Mouse (Mus musculus) frontal cortex, postnatal 36 days (tissue): ENCODE data around the gene Dll4.

Experiments
- DNase-seq, 2 experiments: peaks; one replicate each; pipeline ENCODE4 v3.0.0; 2022; ENCODE audit warnings: low spot score in 2 of 2

Dll4 gene

DNA sequence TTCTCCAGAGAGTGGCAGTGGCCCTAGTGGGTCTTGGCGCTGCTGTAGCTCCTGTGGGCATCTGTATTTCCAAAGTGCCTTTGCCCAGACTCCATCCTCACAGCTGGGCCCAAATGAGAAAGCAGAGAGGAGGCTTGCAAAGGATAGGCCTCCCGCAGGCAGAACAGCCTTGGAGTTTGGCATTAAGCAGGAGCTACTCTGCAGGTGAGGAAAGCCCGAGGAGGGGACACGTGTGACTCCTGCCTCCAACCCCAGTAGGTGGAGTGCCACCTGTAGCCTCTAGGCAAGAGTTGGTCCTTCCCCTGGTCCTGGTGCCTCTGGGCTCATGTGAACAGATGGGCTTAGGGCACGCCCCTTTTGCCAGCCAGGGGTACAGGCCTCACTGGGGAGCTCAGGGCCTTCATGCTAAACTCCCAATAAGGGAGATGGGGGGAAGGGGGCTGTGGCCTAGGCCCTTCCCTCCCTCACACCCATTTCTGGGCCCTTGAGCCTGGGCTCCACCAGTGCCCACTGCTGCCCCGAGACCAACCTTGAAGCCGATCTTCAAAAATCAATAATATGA is 9.5 kb downstream of the Dll4 start:
- DNase-seq: no peak

DNA sequence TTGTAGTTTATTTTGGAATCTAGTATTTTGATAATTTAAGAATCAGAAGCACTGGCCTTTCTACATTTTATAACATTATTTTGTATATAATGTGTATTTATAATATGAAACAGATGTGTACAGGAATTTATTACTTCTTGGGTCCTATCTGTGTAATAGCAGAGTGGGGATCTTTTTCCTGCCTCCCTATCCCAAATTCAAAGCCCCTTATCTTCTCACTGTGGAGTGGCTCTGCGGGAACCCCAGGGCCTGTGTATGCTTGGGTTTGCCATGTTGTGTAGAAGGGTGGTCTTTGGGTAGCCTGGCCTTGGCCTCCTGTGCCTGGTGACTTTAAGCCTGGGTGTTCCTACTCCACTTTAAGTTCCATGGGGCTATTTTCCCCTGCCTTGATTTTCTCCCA is 10.0 kb downstream of the Dll4 start:
- DNase-seq: no peak

DNA sequence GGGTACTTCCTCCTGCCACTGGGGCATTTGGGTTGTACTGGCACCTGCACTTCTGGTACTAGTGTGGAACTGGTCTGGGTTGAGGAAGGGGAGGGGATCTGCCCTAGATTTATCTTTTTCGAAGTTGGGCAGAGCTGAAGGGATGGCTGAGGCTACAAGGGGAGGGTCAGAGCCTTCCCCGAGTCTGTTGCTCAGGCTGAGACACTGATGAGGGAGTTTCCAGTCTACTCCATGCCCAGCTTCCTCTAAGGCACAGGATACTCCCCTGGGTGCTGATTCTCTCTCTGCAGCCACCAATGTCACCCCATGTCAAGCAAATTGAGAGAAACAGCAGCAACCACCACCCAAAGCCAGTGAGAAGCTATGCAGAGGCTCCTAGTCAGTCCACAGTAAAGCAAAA is 10.4 kb downstream of the Dll4 start:
- DNase-seq: no peak

DNA sequence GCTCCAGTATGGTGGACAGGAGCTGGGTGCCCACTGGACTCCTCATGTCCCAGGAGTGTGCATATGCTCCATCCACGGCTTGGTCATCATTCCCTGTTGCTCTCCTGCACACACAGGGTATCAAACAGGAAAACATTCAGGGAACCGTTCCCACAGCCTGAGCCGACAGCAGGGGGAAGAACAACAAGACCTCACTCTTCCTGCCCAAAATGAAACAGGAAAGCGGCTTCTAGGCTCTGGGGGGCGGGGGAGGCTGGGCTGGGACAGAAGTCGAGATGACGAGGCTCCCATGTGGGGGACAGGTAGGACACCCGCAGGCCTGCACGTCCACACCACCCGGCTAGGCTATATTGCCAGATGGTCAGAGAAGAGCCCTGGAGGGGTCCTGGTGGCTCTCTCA is 10.9 kb downstream of the Dll4 start:
- no peak for DNase-seq

DNA sequence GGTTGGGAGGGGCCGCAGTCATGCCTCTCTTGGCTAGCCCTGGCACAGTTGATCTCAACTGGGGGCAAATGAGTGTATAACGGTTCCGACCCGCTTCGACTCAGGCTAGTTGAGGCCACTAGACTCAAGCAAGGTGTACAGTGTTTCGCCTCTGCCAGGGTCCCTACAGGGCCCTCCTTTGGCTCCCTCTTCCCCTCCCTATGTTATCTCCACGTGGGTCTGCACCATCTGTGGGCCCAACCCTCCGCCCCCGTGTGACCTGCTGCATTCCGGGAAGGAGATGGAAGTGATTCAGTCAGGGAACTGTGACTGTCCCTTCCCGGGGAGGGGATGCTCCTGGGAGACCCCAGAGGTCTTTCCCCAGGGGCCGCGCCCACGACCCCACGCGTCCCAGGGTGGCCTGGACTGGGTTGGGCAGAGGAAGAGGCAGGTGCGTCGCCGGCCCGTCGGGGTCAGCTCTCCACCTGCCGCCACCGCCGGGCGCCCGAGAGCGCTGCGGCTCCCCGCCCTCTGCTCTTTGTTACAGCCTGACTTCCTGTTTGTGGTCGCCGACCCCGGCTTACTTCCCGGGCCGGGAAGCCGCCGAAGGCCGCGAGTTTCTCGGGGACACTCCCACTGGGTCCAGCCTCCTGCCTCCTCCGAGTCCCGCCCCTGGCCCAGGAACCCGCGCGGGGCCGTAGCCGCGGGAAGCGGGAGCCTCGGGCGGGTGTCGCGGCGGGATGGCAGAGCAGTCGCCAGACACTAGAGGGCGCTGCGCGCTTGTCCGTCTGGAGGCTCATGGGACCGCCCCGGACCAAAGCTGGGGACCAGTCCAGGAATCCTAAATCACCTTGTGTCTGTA is 12.1 kb downstream of the Dll4 start:
- DNase-seq: peak; percentile 74 to 81

DNA sequence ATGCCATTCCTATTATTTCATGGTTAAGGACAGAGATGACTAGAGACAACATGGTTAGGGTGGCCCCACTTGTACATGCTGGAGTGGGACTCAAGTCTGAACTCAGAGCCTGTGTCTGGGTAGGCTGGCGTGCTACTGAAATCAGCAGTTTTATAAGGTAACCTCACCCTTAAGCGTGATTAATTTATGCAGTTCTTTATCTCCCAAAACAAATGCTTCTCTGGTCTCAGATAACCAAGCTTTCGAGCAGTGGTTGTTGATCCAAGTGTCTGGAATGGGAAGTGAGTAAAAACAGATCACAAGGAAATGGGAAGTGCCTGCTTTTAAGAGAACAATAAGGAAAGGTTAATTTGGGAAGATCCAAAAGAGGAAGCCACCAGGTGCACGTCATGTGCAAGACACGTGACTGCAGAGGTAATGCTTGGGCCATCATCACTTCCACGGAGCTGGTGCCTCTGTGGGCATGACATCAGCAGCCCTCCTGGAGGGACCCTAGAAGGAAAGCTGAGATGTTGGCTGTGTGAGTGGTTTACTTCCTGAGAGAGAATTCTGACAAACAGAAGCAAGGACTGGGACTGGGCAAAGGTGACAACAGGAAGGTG is 19.1 kb downstream of the Dll4 start:
- no peak for DNase-seq

DNA sequence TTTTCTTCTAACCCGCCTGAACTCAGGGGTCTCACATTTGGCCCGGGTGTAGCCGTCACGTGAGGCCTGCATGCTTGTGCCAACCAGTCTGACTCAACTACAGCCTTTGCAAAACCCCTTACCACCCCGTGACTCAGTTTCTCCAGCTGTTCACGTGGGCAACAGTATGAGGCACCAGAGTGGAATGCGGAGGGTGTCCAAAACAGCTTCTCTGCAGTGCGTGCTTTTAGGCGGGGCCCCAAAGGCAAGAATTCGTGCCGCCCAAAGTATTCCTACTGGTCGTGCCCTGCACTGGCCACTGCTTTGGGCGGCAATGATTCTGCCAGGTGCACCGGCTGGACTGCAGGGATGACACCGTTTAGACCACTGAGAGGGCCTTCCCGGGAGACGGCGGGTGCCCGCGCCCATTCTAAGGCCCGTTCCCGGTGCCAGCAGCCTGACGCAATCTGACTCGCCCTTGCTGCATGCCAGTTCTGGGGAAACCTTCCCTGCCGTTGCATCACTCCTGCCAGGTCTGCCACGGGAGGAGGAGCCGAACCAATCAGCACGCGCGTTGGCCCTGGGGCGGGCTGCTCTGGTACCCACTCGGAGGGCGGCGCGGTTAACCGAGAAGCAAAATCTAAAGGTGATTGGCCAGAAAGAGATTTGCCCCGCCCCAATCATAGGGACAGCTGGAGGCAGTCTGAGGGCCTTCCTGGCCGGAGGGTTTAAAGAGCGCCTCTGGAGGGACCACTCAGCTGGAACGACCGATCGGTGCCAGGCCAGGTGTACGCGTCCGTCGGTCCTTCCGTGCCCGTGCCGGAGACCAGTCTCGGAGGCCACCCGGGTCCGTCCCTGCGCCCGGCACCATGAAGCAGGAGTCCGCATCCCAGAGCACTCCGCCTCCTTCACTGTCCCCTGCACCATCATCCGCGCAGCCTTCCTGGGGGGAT is 25.2 kb downstream of the Dll4 start, which contains the start of gene Chac1:
Gene Chac1, plus strand, starts transcription at position 675 of the 932 bp plus-strand sequence.
- peak; percentile 96 for DNase-seq

DNA sequence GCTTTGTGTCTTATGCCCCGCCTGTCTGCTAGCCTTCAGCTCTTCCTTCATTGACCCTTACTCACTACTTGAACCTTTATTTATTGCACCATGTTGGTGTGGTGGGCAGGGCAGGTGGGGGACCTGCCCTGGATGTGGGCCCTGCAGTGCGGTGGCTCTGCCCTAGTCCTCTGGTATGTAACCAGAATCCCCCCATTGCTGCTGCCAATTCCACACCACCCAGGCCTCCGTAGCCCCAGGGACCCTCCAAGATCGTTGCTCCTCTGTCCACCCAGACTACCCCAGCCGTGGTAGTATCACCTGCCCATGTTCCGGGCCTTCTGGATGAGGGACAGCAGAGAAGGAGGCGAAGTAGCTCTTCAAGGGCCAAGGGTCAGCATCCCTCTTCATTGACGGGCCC is 28.1 kb downstream of the Dll4 start:
- no peak for DNase-seq

DNA sequence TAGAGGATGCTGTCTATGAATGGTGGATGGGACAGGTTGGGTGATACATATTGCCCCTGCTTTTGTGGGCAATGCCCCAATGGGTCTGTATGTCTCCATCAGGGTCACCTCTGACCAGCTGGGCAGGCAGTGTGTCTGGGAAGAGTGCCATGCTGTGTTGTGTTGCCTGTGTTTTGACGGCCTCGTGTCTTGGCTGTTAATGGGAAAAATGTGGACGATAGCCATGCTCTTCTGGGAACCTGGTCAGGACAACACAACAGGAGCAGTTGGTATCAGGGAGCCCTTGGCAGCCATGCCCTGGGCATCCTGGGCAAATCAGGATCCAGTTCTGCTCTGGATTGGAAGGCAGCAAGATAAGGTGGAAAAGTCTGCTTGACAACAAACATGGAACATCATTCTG is 29.5 kb downstream of the Dll4 start:
- no peak for DNase-seq

DNA sequence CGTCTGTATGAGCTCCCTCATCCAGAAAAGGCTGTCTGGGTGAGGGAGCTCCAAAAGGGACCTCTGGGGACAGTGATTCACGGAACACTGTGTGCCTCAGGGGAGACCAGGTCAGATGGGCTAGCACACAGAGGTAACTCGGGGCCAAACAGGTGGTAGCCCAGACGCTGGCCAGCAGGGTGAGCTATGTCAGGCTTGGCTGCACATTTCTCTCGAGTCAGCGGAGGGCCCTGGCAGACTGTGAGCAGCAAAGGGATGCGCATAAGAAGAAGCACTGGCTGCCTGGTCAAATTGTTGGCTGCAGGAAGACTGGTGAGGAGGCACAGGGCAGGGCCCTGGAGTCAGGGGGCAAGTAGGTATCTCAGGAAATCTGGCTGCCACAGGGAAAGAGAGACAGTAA is 30.1 kb downstream of the Dll4 start:
- no peak for DNase-seq

DNA sequence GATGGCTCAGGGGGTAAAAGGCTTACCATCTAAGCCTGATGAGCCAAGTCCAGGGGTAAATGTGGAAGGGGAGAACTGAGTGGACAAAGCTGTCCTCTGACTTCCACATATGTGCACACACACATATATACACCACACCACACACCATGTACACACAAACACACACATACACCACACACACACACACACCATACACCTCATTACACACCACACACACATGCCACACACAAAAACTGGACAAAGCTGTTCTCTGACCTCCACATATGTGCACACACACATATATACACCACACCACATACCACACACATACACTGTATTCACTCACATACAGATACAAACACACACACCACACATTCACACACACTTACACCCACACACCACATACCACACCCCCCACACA is 30.7 kb downstream of the Dll4 start:
- DNase-seq: no peak

DNA sequence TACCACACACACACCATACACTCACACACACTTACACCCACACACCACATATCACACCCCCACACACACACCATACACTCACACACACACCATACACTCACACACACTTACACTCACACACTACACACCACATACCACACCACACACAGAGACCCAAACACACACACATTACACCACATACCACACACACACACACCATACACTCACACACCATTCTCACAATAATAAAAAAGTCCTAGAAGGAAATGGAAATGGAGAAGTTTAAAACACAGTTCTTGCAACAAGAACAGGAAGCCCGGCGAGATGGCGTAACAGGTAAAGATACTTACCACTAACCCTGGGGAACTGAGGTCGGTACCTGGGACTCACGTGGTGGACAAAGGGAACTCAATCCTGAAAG is 31.2 kb downstream of the Dll4 start:
- DNase-seq: no peak

DNA sequence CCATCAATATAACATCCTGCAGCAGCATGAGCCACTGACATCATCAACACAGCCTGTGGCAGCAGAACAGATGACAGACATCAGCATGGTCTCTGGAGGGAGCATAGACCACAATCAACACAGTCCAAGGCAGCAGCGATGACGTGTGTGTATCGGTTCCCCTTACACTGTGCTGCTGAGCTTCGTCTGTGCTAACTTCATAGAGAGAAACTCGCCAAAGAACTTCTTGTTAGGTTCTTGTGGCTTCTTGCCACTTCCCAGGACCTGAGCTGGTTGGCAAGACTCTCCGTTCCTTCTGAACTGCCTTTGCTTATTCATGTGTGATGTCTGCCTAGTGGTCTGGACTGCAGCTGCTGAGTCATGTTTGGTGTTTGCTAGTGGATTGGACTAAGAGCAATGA is 32.7 kb downstream of the Dll4 start:
- no peak for DNase-seq

DNA sequence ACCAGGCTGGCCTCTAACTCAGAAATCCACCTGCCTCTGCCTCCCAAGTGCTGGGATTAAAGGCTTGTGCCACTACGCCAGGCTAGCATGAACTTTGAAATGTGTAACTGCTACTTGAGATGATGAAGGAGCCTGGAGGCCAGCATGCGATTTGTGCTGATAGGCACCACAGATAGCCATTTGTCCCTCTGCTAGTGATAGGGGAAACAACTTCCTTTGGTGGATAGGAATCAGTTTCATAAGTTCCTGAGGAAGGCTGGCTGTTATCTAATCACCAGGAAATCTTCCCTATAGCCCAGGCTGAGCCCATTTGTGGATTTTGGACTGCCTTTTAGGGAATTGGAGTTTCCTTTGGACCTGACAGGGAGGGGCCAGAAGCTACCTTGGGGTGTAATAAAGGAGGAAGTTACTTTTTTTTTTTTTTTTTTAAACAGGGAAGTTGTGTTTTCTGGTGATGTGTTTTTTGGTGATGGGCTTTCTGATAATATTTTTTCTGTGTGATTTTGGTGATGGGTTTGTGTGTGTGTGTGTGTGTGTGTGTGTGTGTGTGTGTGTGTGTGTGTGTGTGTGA is 34.2 kb downstream of the Dll4 start:
- no peak for DNase-seq

DNA sequence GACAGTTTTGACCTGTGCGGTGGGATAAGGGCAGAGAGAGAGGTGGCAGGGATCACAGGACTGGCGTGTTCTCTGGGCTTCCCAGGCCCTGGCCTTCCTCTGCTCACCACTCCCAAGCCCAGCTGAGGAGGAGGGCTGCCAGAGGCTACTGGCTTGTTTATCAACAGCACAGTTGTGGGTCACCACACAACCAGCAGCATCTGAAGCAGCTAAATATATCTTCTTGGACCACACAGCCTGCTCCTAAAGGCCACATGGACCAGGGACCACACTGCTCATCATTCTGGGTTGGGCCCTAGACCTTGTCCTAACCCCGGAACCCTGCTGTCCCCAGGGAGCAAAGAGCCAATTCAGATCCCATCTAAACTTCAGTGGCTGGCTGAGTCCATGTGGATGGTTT is 39.4 kb downstream of the Dll4 start:
- no peak for DNase-seq

DNA sequence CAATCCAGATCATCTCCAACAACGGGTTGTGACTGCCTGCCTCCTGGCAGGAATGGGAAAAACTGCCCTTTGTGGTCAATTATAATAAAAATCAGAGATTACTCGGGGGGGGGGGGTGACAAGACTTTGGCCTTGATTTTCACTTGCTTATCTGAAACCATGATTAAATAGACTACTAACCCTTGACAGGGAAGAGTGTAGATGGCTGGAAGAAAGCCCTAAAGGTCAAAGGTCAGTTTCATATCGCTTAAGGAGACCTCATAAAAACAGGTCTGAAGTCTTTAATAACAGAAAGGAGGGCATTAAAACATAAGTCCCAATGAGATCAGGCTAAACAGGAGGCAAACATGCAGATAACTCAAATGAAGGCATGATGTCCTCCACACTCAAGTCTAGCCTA is 41.8 kb downstream of the Dll4 start:
- DNase-seq: no peak

DNA sequence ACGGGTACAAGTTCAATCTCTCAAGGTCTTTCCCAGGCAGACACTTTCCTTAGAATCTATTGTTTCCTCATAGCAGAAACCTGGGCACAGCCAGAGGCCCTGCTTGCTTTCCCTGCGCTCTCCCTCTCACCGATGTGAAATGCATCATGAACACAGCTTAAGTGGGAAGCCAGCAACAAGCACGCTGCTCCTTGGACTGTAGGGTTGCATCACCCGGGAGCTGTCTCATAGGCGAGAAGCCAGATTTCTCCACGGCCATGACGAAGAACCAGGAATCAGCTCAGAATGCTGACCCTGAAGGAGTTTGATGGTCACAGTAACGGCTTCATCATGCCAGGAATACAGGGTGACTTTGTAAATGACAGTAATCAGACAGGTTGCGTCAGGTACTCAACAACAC is 44.5 kb downstream of the Dll4 start:
- DNase-seq: no peak

DNA sequence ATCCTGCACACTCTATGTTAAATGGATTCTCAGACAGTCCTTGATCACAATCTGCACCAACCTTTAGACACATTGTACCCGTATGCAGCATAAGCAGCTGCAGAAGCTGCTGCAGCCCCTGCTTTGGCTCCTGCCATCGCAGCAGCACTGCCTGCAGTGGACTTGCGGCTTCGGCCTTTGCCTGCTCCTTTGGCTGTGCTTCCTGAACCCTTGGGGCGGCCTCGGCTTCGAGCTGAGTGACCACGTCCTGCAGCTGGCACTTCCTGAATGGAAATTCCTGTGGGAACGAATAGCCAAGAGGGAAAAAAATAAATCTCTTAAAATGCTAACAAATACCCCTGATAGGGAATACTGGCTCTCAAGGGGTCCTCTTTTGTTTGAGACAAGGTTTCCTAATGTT is 51.7 kb downstream of the Dll4 start:
- no peak for DNase-seq

DNA sequence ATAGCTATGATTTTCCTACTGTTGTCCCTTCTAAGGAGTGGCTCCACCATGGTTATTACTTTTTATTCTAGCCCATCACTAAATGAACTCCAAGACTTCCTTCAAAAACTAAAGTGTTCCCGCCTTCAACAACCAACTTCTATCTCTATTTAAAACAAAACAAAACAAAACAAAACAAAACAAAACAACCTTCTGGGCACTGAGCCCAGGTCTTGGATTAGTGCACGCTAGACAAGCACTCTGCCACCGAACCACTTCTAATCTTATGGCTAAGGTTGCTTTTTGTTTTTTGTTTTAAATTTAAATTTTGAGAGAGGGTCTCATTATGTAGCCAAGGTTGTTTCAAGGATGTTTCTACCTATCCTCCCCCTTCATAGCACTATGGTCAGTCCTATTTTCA is 52.2 kb downstream of the Dll4 start:
- DNase-seq: no peak

DNA sequence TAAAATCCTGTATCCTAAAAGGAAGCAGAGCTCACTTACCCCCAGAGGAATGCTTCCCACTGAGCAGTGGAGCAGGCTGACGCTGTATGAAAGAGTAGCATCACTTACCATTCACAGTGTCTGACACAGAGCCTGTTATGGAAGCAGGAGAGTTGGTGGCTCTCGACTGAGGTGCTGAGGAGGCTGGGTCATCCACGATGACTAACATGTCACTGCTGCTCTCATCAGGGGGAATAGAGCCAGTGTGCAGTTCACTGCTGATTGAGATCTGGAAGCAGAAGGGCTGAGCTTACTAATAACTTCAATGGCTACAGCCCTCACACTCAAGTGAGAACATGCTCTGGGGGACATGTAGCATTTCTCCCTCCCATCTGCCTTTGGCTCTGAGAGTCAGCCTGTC is 53.9 kb downstream of the Dll4 start:
- no peak for DNase-seq
